Mouse (Mus musculus) T-cell, adult 2 months (primary cell): ENCODE measurements around the gene Ovol1.
A peak's percentile ranks its signal among the peaks of the same experiment; 100 is the strongest.

Experiments used
- DNase-seq: peaks from one replicate; pipeline ENCODE4 v3.0.0; 2022; ENCODE audit warnings: low spot score

Gene Ovol1

GRCm38 (mm10) chr19:5568470-5569140 is 8.2 kb upstream of the Ovol1 start:
- DNase-seq, result peak; percentile 74

- peak; percentile 85 for DNase-seq
Observed at GRCm38 (mm10) chr19:5567534-5568469, 7.4 kb upstream of the Ovol1 start, which contains the start of gene Ap5b1. Ap5b1 (plus strand) TSS chr19:5568025.

GRCm38 (mm10) chr19:5567180-5567533 is 6.7 kb upstream of the Ovol1 start:
- DNase-seq, result no peak

- no peak for DNase-seq
Observed at GRCm38 (mm10) chr19:5566316-5566715, 5.9 kb upstream of the Ovol1 start.

GRCm38 (mm10) chr19:5562776-5563175 is 2.3 kb upstream of the Ovol1 start:
- no peak for DNase-seq

- DNase-seq, result no peak
Observed at GRCm38 (mm10) chr19:5561886-5562285, 1.4 kb upstream of the Ovol1 start.

- DNase-seq, result no peak
Observed at GRCm38 (mm10) chr19:5561252-5561790, 875 bp upstream of the Ovol1 start.

GRCm38 (mm10) chr19:5559631-5560456 is 602 bp downstream of the Ovol1 start:
- no peak for DNase-seq

- no peak for DNase-seq
Observed at GRCm38 (mm10) chr19:5559229-5559628, 1.2 kb downstream of the Ovol1 start.

GRCm38 (mm10) chr19:5558770-5559169 is 1.7 kb downstream of the Ovol1 start:
- DNase-seq, result no peak

GRCm38 (mm10) chr19:5558169-5558568 is 2.3 kb downstream of the Ovol1 start:
- DNase-seq, result no peak

GRCm38 (mm10) chr19:5554212-5554611 is 6.2 kb downstream of the Ovol1 start:
- DNase-seq, result no peak

GRCm38 (mm10) chr19:5553802-5554201 is 6.6 kb downstream of the Ovol1 start:
- no peak for DNase-seq

GRCm38 (mm10) chr19:5547471-5548056 is 12.9 kb downstream of the Ovol1 start:
- DNase-seq, result no peak

- no peak for DNase-seq
Observed at GRCm38 (mm10) chr19:5544031-5544430, 16.4 kb downstream of the Ovol1 start.

- no peak for DNase-seq
Observed at GRCm38 (mm10) chr19:5543362-5543761, 17.1 kb downstream of the Ovol1 start.

GRCm38 (mm10) chr19:5538786-5539185 is 21.7 kb downstream of the Ovol1 start:
- DNase-seq, result no peak

GRCm38 (mm10) chr19:5532520-5532919 is 27.9 kb downstream of the Ovol1 start:
- DNase-seq, result peak; percentile 62

GRCm38 (mm10) chr19:5530138-5530524 is 30.3 kb downstream of the Ovol1 start:
- no peak for DNase-seq

- DNase-seq, result peak; percentile 88
Observed at GRCm38 (mm10) chr19:5529325-5530137, 30.9 kb downstream of the Ovol1 start.

- no peak for DNase-seq
Observed at GRCm38 (mm10) chr19:5525204-5525603, 35.2 kb downstream of the Ovol1 start.
